Mouse (Mus musculus): ENCODE measurements around the gene Gmpr.

- TF ChIP-seq CTCF (IDR thresholded peaks at IDR 0.05; ENCODE audit: low read depth, low read length): no peak
- TF ChIP-seq POLR2A (IDR thresholded peaks at IDR 0.05; ENCODE audit: borderline replicate concordance, low read depth, low read length): no peak
Measured at GRCm38 (mm10) chr13:45498623-45499022, 8.6 kb upstream of the Gmpr start.
